ENCODE assay signal across 16 mouse cellular contexts in genomic region chr10:19361539-19362293, GRCm38 (mm10). TPM values are rescaled to one million over a fixed set of nuclear protein-coding genes. Genes with fewer than 3 reads are reported as not detected.
DNase-seq lines count a peak whose midpoint lies in the region; ATAC-seq and TF ChIP-seq lines count a peak whose summit lies in the region.
"Had no signal": no experiment of that assay in that cellular context is flagged by ENCODE, and none has a peak within 500 bp of the region (broad histone marks: within the 10 kb centered on the region; RNA-seq: fewer than 3 reads in every experiment).

No protein-coding gene starts in this region.

- DNase-seq in heart, embryonic 10.5 days (ENCODE audit: low spot score) = no peak
- DNase-seq in heart, adult 18-20 months = no peak
- peak; percentile 6 for DNase-seq in liver, adult 2 months (ENCODE audit: extremely low read depth, low read depth, low spot score)
- no peak for DNase-seq in liver, postnatal 0 days
- DNase-seq in spleen, postnatal 14 days (ENCODE audit: low spot score in 2 of 2) = no peak
- no peak for DNase-seq in gastrocnemius, adult 2 months
- DNase-seq: adrenal gland, postnatal 25 days; cerebellum, adult 11 months; heart, postnatal 10 days; lung, embryonic 14.5 days; right cerebral cortex, adult 18-20 months; thymus, postnatal 25 days had no signal

- intact Hi-C loops in gastrocnemius, adult 2 months (cut with DNase I) = no loop called here

- ATAC-seq in liver, postnatal 0 days = no peak
- 0 out of 2 replicates have a peak, but pooled peaks have one; percentile 31 for ATAC-seq in forebrain, embryonic 12.5 days (ENCODE audit: low FRiP score)
- ATAC-seq in midbrain, embryonic 15.5 days (replicated peaks) = 0 out of 2 replicates have a peak, but pooled peaks have one; percentile 19

- TF ChIP-seq CTCF in liver, adult 2 months (IDR thresholded peaks at IDR 0.05; ENCODE audit: low read depth, low read length) = no peak
- no peak for TF ChIP-seq CTCF in liver, postnatal 0 days (IDR thresholded peaks at IDR 0.05; ENCODE audit: low read depth)
- no peak for TF ChIP-seq CTCF in gastrocnemius, adult 2 months (IDR thresholded peaks at IDR 0.05)

- no peak for TF ChIP-seq EP300 in liver, postnatal 0 days (IDR thresholded peaks at IDR 0.05; ENCODE audit: low read depth)

- no peaks in the 10 kb centered on the region for H3K9me3 ChIP-seq in heart, embryonic 10.5 days
- H3K9me3 ChIP-seq in liver, postnatal 0 days (ENCODE audit: low read length) = no peaks in the 10 kb centered on the region
- no peaks in the 10 kb centered on the region for H3K9me3 ChIP-seq in forebrain, embryonic 12.5 days
- H3K9me3 ChIP-seq in midbrain, embryonic 15.5 days = no peaks in the 10 kb centered on the region
- H3K9me3 ChIP-seq: embryonic facial prominence, embryonic 12.5 days had no signal

- no peaks in the 10 kb centered on the region for H3K79me2 ChIP-seq in liver, adult 2 months (ENCODE audit: control insufficient read depth, insufficient read depth, low read length)

- no peak overlapping the region for H3K4me2 ChIP-seq in liver, postnatal 0 days (ENCODE audit: low read depth, low read length)
- peak overlapping the region; percentile 31 for H3K4me2 ChIP-seq in forebrain, embryonic 12.5 days
- no peak overlapping the region for H3K4me2 ChIP-seq in midbrain, embryonic 15.5 days
- H3K4me2 ChIP-seq: embryonic facial prominence, embryonic 12.5 days; lung, embryonic 14.5 days had no signal

- WGBS in heart, embryonic 10.5 days = under 1% methylated on average over 23 of the region's 23 CpGs
- 8% methylated on average over 23 of the region's 23 CpGs for WGBS in liver, adult 2 months
- WGBS in liver, postnatal 0 days (ENCODE audit: insufficient replicate concordance) = 4% methylated on average over 23 of the region's 23 CpGs
- WGBS in forebrain, embryonic 12.5 days = 1% methylated on average over 23 of the region's 23 CpGs
- 3% methylated on average over 23 of the region's 23 CpGs for WGBS in midbrain, embryonic 15.5 days

- H3K36me3 ChIP-seq in heart, embryonic 10.5 days = no peaks in the 10 kb centered on the region
- H3K36me3 ChIP-seq in liver, adult 2 months (ENCODE audit: control insufficient read depth, insufficient read depth, low read length) = no peaks in the 10 kb centered on the region
- H3K36me3 ChIP-seq in liver, postnatal 0 days (replicated peaks; ENCODE audit: insufficient read depth, low read length) = no peaks in the 10 kb centered on the region
- H3K36me3 ChIP-seq in forebrain, embryonic 12.5 days (replicated peaks) = no peaks in the 10 kb centered on the region
- H3K36me3 ChIP-seq in midbrain, embryonic 15.5 days (replicated peaks) = no peaks in the 10 kb centered on the region
- H3K36me3 ChIP-seq: embryonic facial prominence, embryonic 12.5 days had no signal

- no peak for TF ChIP-seq POLR2A in liver, adult 2 months (IDR thresholded peaks at IDR 0.05; ENCODE audit: extremely low read depth, insufficient read depth, low read length)

- peaks cover 21% of the 10 kb centered on the region for H3K4me1 ChIP-seq in heart, embryonic 10.5 days
- no peaks in the 10 kb centered on the region; the same call in 1 of the 2 replicates for H3K4me1 ChIP-seq in liver, adult 2 months (ENCODE audit: control insufficient read depth, insufficient read depth, low read length)
- no peaks in the 10 kb centered on the region for H3K4me1 ChIP-seq in liver, postnatal 0 days (ENCODE audit: insufficient read depth)
- peaks cover 24% of the 10 kb centered on the region for H3K4me1 ChIP-seq in forebrain, embryonic 12.5 days
- H3K4me1 ChIP-seq in midbrain, embryonic 15.5 days = peaks cover 14% of the 10 kb centered on the region

- H3K9ac ChIP-seq in liver, adult 2 months (ENCODE audit: low read depth, low read length) = no peak overlapping the region
- no peak overlapping the region for H3K9ac ChIP-seq in liver, postnatal 0 days (replicated peaks)
- H3K9ac ChIP-seq in forebrain, embryonic 12.5 days = 0 out of 2 replicates have a peak overlapping the region, but pooled peaks have one; percentile 14
- no peak overlapping the region for H3K9ac ChIP-seq in midbrain, embryonic 15.5 days
- H3K9ac ChIP-seq: embryonic facial prominence, embryonic 12.5 days; lung, embryonic 14.5 days had no signal

- H3K27me3 ChIP-seq in heart, embryonic 10.5 days (ENCODE audit: insufficient read depth, poor library complexity, severe bottlenecking) = peaks cover 95% of the 10 kb centered on the region
- peaks cover 38% of the 10 kb centered on the region for H3K27me3 ChIP-seq in liver, adult 2 months (ENCODE audit: control insufficient read depth, insufficient read depth, low read length)
- peaks cover 72% of the 10 kb centered on the region for H3K27me3 ChIP-seq in liver, postnatal 0 days (ENCODE audit: insufficient read depth, low read length)
- peaks cover 96% of the 10 kb centered on the region for H3K27me3 ChIP-seq in forebrain, embryonic 12.5 days
- peaks cover 78% of the 10 kb centered on the region for H3K27me3 ChIP-seq in midbrain, embryonic 15.5 days (replicated peaks)

- no peak overlapping the region for H3K27ac ChIP-seq in heart, embryonic 10.5 days
- H3K27ac ChIP-seq in liver, adult 2 months (replicated peaks; ENCODE audit: insufficient read depth, low read depth, low read length) = no peak overlapping the region
- no peak overlapping the region for H3K27ac ChIP-seq in liver, postnatal 0 days (ENCODE audit: low read depth)
- no peak overlapping the region for H3K27ac ChIP-seq in forebrain, embryonic 12.5 days
- no peak overlapping the region for H3K27ac ChIP-seq in midbrain, embryonic 15.5 days
- H3K27ac ChIP-seq in gastrocnemius, adult 2 months = no peak overlapping the region
- H3K27ac ChIP-seq: embryonic facial prominence, embryonic 12.5 days had no signal

- 0 out of 2 replicates have a peak overlapping the region, but pooled peaks have one; percentile 8 for H3K4me3 ChIP-seq in heart, embryonic 10.5 days
- no peak overlapping the region for H3K4me3 ChIP-seq in liver, adult 2 months (ENCODE audit: insufficient read depth, low read depth, low read length)
- H3K4me3 ChIP-seq in liver, postnatal 0 days (ENCODE audit: low read depth, low read length) = no peak overlapping the region
- peak overlapping the region; percentile 12 for H3K4me3 ChIP-seq in forebrain, embryonic 12.5 days (replicated peaks)
- no peak overlapping the region for H3K4me3 ChIP-seq in midbrain, embryonic 15.5 days
- no peak overlapping the region for H3K4me3 ChIP-seq in gastrocnemius, adult 2 months
- H3K4me3 ChIP-seq: embryonic facial prominence, embryonic 12.5 days had no signal

RNA-seq across cellular contexts. Expression of gene Olig3, which starts 5.4 kb away (rescaled TPM):
- polyA plus RNA-seq in heart, embryonic 10.5 days (2016; fragmentation: Nextera tagmentation; extraction: Ambion mirVana) = not detected in 2 replicates
- not detected for total RNA-seq in heart, adult 18-20 months (2021)
- total RNA-seq in liver, adult 2 months (2014; rRNA removed) = not detected in 2 replicates
- polyA plus RNA-seq in liver, adult 2 months (2012; rRNA removed) = not detected in 2 replicates
- not detected in 2 replicates for polyA plus RNA-seq in liver, postnatal 0 days (2015; fragmentation: Nextera tagmentation; extraction: Ambion mirVana)
- 34.1 and 34.3 TPM in 2 replicates for polyA plus RNA-seq in forebrain, embryonic 12.5 days (2016; fragmentation: Nextera tagmentation; extraction: Ambion mirVana)
- 1.6 and 2.7 TPM in 2 replicates for polyA plus RNA-seq in midbrain, embryonic 15.5 days (2015; fragmentation: Nextera tagmentation; extraction: Ambion mirVana)
- not detected for total RNA-seq in gastrocnemius, adult 2 months (2021)
- total RNA-seq: adrenal gland, postnatal 25 days; heart, postnatal 10 days; left cerebral cortex, postnatal 10 days had no signal
- polyA plus RNA-seq: lung, embryonic 14.5 days had no signal

Comparison
In these comparisons a context has a peak if more than half of its experiments do, and no peak if none do; other contexts are left out.
1. H3K4me3 ChIP-seq: peak in heart, embryonic 10.5 days (single experiment) and forebrain, embryonic 12.5 days (single experiment); none in liver, adult 2 months (single experiment), liver, postnatal 0 days (single experiment), midbrain, embryonic 15.5 days (single experiment) and gastrocnemius, adult 2 months (single experiment).